In the genomic region with DNA sequence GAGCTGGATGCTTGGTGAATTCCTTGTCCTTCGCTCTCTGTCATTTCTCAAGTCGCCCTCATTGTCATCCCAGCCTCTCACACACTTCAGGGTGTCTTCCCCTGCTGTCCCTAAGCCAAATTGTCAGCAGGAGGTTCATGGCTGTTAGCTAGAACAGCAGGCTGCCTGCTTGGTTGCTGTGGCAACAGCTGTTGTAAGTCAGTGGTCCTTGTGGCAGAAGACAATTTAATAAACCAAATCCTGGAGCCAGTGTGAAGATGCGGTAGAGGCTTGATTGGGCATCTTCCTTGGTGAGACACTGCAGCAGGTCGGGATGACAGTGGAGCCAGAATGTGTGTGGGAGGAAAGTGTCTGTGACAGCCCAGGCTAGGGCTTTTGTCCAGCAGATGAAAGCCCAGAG, we compare ENCODE assay signal across 12 mouse cellular contexts. TPM values are rescaled to one million over a fixed set of nuclear protein-coding genes. Genes with fewer than 3 reads are reported as not detected.
A peak's percentile ranks its signal among the peaks of the same experiment; 100 is the strongest.
DNase-seq lines count a peak whose midpoint lies in the region; ATAC-seq lines count a peak whose summit lies in the region.
"Had no signal": no experiment of that assay in that cellular context is flagged by ENCODE, and none has a peak within 500 bp of the region (broad histone marks: within the 10 kb centered on the region; RNA-seq: fewer than 3 reads in every experiment).

No protein-coding gene starts in this region.

- peak; percentile 56 for DNase-seq in layer of hippocampus, adult 9-11 months
- DNase-seq in layer of hippocampus, adult 9-10 months (ENCODE audit: low spot score) = no peak
- peak; percentile 50 for DNase-seq in cerebellum, adult 11-12 months
- DNase-seq in spleen, adult 12 weeks (ENCODE audit: low spot score) = no peak
- no peak for DNase-seq in lung, postnatal 14 days
- DNase-seq in ovary, postnatal 36 days (ENCODE audit: low spot score) = no peak
- DNase-seq: liver, embryonic 13.5 days; right cerebral cortex, postnatal 4 days had no signal

- no peaks in the 10 kb centered on the region for H3K36me3 ChIP-seq in forebrain, embryonic 16.5 days (ENCODE audit: control insufficient read depth, insufficient read depth)
- H3K36me3 ChIP-seq in neural tube, embryonic 14.5 days (ENCODE audit: control insufficient read depth, insufficient read depth, low read length) = no peaks in the 10 kb centered on the region
- H3K36me3 ChIP-seq: heart, embryonic 10.5 days; liver, embryonic 13.5 days had no signal

- ATAC-seq in forebrain, embryonic 16.5 days = peak; percentile 45
- ATAC-seq in neural tube, embryonic 14.5 days (ENCODE audit: low read depth) = peak; percentile 62
- ATAC-seq: intestine, embryonic 16.5 days had no signal

- 14% methylated on average over 4 of the region's 4 CpGs for WGBS in forebrain, embryonic 16.5 days
- 9% methylated on average over 4 of the region's 4 CpGs for WGBS in neural tube, embryonic 14.5 days

- H3K27ac ChIP-seq in forebrain, embryonic 16.5 days (ENCODE audit: low read length) = peak overlapping the region; percentile 30; the same call in 1 of the 2 replicates
- peak overlapping the region; percentile 56 for H3K27ac ChIP-seq in neural tube, embryonic 14.5 days (ENCODE audit: low read depth, low read length)
- H3K27ac ChIP-seq: heart, embryonic 10.5 days; liver, embryonic 13.5 days had no signal

- H3K4me2 ChIP-seq in forebrain, embryonic 16.5 days (ENCODE audit: low read length) = no peak overlapping the region
- no peak overlapping the region for H3K4me2 ChIP-seq in neural tube, embryonic 14.5 days (ENCODE audit: low read depth, low read length)
- H3K4me2 ChIP-seq: liver, embryonic 13.5 days had no signal

- no peak overlapping the region for H3K4me3 ChIP-seq in forebrain, embryonic 16.5 days (replicated peaks; ENCODE audit: low read length)
- H3K4me3 ChIP-seq in neural tube, embryonic 14.5 days (ENCODE audit: low read depth, low read length) = no peak overlapping the region
- H3K4me3 ChIP-seq: heart, embryonic 10.5 days; liver, embryonic 13.5 days had no signal

- no peaks in the 10 kb centered on the region for H3K9me3 ChIP-seq in forebrain, embryonic 16.5 days (ENCODE audit: control insufficient read depth, low read length)
- H3K9me3 ChIP-seq in neural tube, embryonic 14.5 days (ENCODE audit: control insufficient read depth, low read length) = no peaks in the 10 kb centered on the region
- H3K9me3 ChIP-seq: heart, embryonic 10.5 days; liver, embryonic 13.5 days had no signal

- peaks cover 11% of the 10 kb centered on the region for H3K4me1 ChIP-seq in forebrain, embryonic 16.5 days (replicated peaks; ENCODE audit: control insufficient read depth, insufficient read depth, low read length)
- peaks cover 9% of the 10 kb centered on the region; the same call in 1 of the 2 replicates for H3K4me1 ChIP-seq in neural tube, embryonic 14.5 days (ENCODE audit: control insufficient read depth, insufficient read depth, low read length)
- H3K4me1 ChIP-seq: heart, embryonic 10.5 days; liver, embryonic 13.5 days had no signal

- no peaks in the 10 kb centered on the region for H3K27me3 ChIP-seq in forebrain, embryonic 16.5 days (replicated peaks; ENCODE audit: control insufficient read depth, insufficient read depth, low read length)
- no peaks in the 10 kb centered on the region for H3K27me3 ChIP-seq in neural tube, embryonic 14.5 days (ENCODE audit: control insufficient read depth, insufficient read depth, low read length)

- H3K9ac ChIP-seq in forebrain, embryonic 16.5 days (replicated peaks; ENCODE audit: low read depth, low read length) = no peak overlapping the region
- no peak overlapping the region for H3K9ac ChIP-seq in neural tube, embryonic 14.5 days (replicated peaks; ENCODE audit: low read depth, low read length)
- H3K9ac ChIP-seq: liver, embryonic 13.5 days had no signal

RNA-seq across cellular contexts. Expression of a gene that starts 27.2 kb away (rescaled TPM):
- 22.4 and 28.5 TPM in 2 replicates for polyA plus RNA-seq in forebrain, embryonic 16.5 days (2015; fragmentation: Nextera tagmentation; extraction: Ambion mirVana)
- 21.2 and 22.7 TPM in 2 replicates for polyA plus RNA-seq in neural tube, embryonic 14.5 days (2014; fragmentation: Nextera tagmentation; extraction: Ambion mirVana)

Comparison
In these comparisons a context has a peak if more than half of its experiments do, and no peak if none do; other contexts are left out.
1. DNase-seq: peak in layer of hippocampus, adult 9-11 months (single experiment) and cerebellum, adult 11-12 months (single experiment); none in layer of hippocampus, adult 9-10 months (single experiment), spleen, adult 12 weeks (single experiment), lung, postnatal 14 days (single experiment) and ovary, postnatal 36 days (single experiment).